Mouse (Mus musculus) heart, adult 2 months (tissue): ENCODE data around the gene Plscr2. TPM values are rescaled to one million over a fixed set of nuclear protein-coding genes. Genes with fewer than 3 reads are reported as not detected.
A peak's percentile ranks its signal among the peaks of the same experiment; 100 is the strongest.

Source experiments
- DNase-seq, 2 experiments: peaks; one replicate each; pipeline ENCODE4 v3.0.0; 2021
- H3K27ac ChIP-seq: fragments of 200-600 bp; 2 replicates; pipeline ENCODE4 v1.8.1; 2022
- H3K27me3 ChIP-seq: fragments of 200-500 bp; 2 replicates; pipeline ENCODE4 v1.6.1; 2012; ENCODE audit warnings: mild to moderate bottlenecking, low read length, inconsistent platforms, mixed read lengths; ENCODE audit not compliant: control insufficient read depth, insufficient read depth
- H3K36me3 ChIP-seq: fragments of 200-500 bp; 2 replicates; pipeline ENCODE4 v1.6.1; 2012; ENCODE audit warnings: low read length, inconsistent platforms; ENCODE audit not compliant: control insufficient read depth, insufficient read depth
- H3K4me1 ChIP-seq: fragments of 200-500 bp; 2 replicates; pipeline ENCODE4 v1.6.1; 2011; ENCODE audit warnings: low read length; ENCODE audit not compliant: control insufficient read depth, insufficient read depth
- H3K4me3 ChIP-seq: fragments of 200-600 bp; 2 replicates; pipeline ENCODE4 v1.8.1; 2022
- H3K79me2 ChIP-seq: fragments of 200-500 bp; replicated peaks from 2 replicates; pipeline ENCODE4 v1.6.1; 2012; ENCODE audit warnings: mild to moderate bottlenecking, inconsistent platforms, low read length, moderate library complexity, mixed read lengths; ENCODE audit not compliant: control insufficient read depth, insufficient read depth
- H3K9ac ChIP-seq: fragments of 200-500 bp; 2 replicates; pipeline ENCODE4 v1.6.1; 2012; ENCODE audit warnings: low read depth, mild to moderate bottlenecking, control low read depth, inconsistent platforms, low read length, mixed read lengths
- CTCF ChIP-seq: fragments of 200-600 bp; IDR thresholded peaks from 2 replicates; pipeline ENCODE4 v1.8.1; 2022; ENCODE audit warnings: antibody characterized with exemption, mild to moderate bottlenecking, moderate library complexity
- EP300 ChIP-seq: fragments of 200-500 bp; IDR thresholded peaks from 2 replicates; pipeline ENCODE4 v1.6.1; 2011; ENCODE audit warnings: low read depth, low read length, control low read depth; ENCODE audit not compliant: insufficient read depth
- POLR2A ChIP-seq: fragments of 200-500 bp; IDR thresholded peaks from 2 replicates; pipeline ENCODE4 v1.6.1; 2011; ENCODE audit warnings: mild to moderate bottlenecking, low read depth, low read length, control low read depth; ENCODE audit not compliant: insufficient read depth
- WGBS: fragments of 180-500 bp; shearing (Covaris S2); methylation state at CpG from one replicate; pipeline ENCODE4 v1.1.7; 2018; 5-methylcytosine and 5-hydroxymethylcytosine counted together
- intact Hi-C: fragments of 180-260 bp; cut with DNase I; formaldehyde crosslinking; loops from one replicate; pipeline ENCODE4 v1.15.1; 2025
- polyA plus RNA-seq: library from polyadenylated mRNA; depleted of rRNA; stranded (reverse); fragments of >200 nt; gene quantifications from 2 replicates; pipeline ENCODE4 v1.2.3, GENCODE M21; 2012
- total RNA-seq, 2 experiments: library from RNA; stranded (reverse); gene quantifications; 2 replicates each; pipeline ENCODE4 v1.2.3; 2021

Gene Plscr2
- total and polyA plus RNA-seq, 3 experiments: 12.1 to 27.1 (median 25.1) TPM

GRCm38 (mm10) chr9:92234901-92235458 is 40.4 kb upstream of the Plscr2 start:
- WGBS: 91% methylated on average over 11 of the region's 11 CpGs
- H3K4me1 ChIP-seq: no peaks in the 10 kb centered on the region
- H3K27ac ChIP-seq: no peak overlapping the region
- TF ChIP-seq POLR2A (no peak), CTCF (no peak), EP300 (no peak)
- no peaks in the 10 kb centered on the region for H3K36me3 ChIP-seq
- no peak overlapping the region for H3K9ac ChIP-seq
- DNase-seq: no peak
- no peaks in the 10 kb centered on the region for H3K27me3 ChIP-seq
- no peaks in the 10 kb centered on the region for H3K79me2 ChIP-seq
- intact Hi-C loops: no loop called here
- no peak overlapping the region for H3K4me3 ChIP-seq

- H3K27me3 ChIP-seq: no peaks in the 10 kb centered on the region
- H3K79me2 ChIP-seq: no peaks in the 10 kb centered on the region; the same call in 1 of the 2 replicates
- no peak for TF ChIP-seq CTCF
- no peak for TF ChIP-seq POLR2A
- no peak for TF ChIP-seq EP300
- peaks cover 3% of the 10 kb centered on the region for H3K4me1 ChIP-seq
- 74% methylated on average over 7 of the region's 7 CpGs for WGBS
- H3K27ac ChIP-seq: no peak overlapping the region; the same call in 1 of the 2 replicates
- H3K36me3 ChIP-seq: peaks cover 14% of the 10 kb centered on the region
- intact Hi-C loops: no loop called here
- DNase-seq: no peak
- no peak overlapping the region for H3K4me3 ChIP-seq
- H3K9ac ChIP-seq: no peak overlapping the region
These were observed 26.5 kb upstream of the Plscr2 start for GRCm38 (mm10) chr9:92248773-92249446.

GRCm38 (mm10) chr9:92249447-92249852 is 26.0 kb upstream of the Plscr2 start, which contains the start of gene Plscr1:
Gene Plscr1, plus strand, starts transcription at chr9:92249750.
- H3K36me3 ChIP-seq: peaks cover 14% of the 10 kb centered on the region
- peak within 1 kb of the TSS; percentile 85 for H3K9ac ChIP-seq
- H3K4me1 ChIP-seq: peaks cover 3% of the 10 kb centered on the region
- intact Hi-C loops: no loop called here
- peak within 1 kb of the TSS; percentile 70 for H3K4me3 ChIP-seq
- no peak for TF ChIP-seq EP300
- no peak for TF ChIP-seq POLR2A
- no peak for TF ChIP-seq CTCF
- no peak for DNase-seq
- H3K27ac ChIP-seq: peak within 1 kb of the TSS; percentile 87
- no peaks in the 10 kb centered on the region; the same call in 1 of the 2 replicates for H3K79me2 ChIP-seq
- no peaks in the 10 kb centered on the region for H3K27me3 ChIP-seq
- WGBS: 47% methylated on average over 7 of the region's 7 CpGs

GRCm38 (mm10) chr9:92249987-92250772 is 25.2 kb upstream of the Plscr2 start:
- intact Hi-C loops: loop anchor here (1.0 to 5.0 kb wide), 3 partner anchors 21 to 207 kb away; partner anchors contain the start of genes Plscr2 and Plscr4
- peak; percentile 86 to 89 for DNase-seq
- TF ChIP-seq CTCF (peak; percentile 34), EP300 (peak; percentile 28; the same call in 1 of the 2 replicates), POLR2A (peak; percentile 68)
- Histone ChIP-seq H3K27me3 (no peaks in the 10 kb centered on the region), H3K4me1 (peaks cover 3% of the 10 kb centered on the region), H3K27ac (peak overlapping the region; percentile 87), H3K9ac (peak overlapping the region; percentile 85), H3K36me3 (peaks cover 16% of the 10 kb centered on the region), H3K4me3 (peak overlapping the region; percentile 70), H3K79me2 (no peaks in the 10 kb centered on the region; the same call in 1 of the 2 replicates)
- WGBS: 2% methylated on average over 40 of the region's 40 CpGs

DNA sequence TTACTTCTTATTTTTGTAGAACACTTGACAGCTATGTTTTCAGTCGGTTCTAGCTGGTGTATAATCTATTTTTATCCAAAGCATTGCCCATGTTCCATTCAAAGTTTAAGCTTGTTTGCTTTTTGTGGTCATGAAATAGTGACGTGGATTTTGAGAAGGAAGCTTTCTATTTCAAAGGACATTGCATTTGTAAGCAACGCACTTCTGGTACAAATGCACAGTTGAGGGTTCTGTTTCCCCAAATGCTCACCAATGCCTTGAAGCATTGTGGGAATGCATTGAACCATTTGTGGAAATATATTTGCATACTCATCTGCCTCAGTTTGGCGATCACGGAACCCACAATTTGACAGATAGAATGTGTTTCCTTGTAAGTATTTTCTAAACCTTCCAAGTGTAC is 22.7 kb upstream of the Plscr2 start:
- Histone ChIP-seq H3K4me3 (no peak overlapping the region), H3K27me3 (no peaks in the 10 kb centered on the region), H3K9ac (no peak overlapping the region), H3K4me1 (peaks cover 3% of the 10 kb centered on the region), H3K27ac (no peak overlapping the region), H3K36me3 (peaks cover 17% of the 10 kb centered on the region), H3K79me2 (no peaks in the 10 kb centered on the region; the same call in 1 of the 2 replicates)
- intact Hi-C loops: loop anchor here (5.0 kb wide), 1 partner anchor 205 kb away; the partner anchor contains the start of gene Plscr4
- TF ChIP-seq CTCF: no peak
- no peak for TF ChIP-seq EP300
- no peak for TF ChIP-seq POLR2A
- no peak for DNase-seq
- 74% methylated on average over 5 of the region's 5 CpGs for WGBS
